Mouse (Mus musculus): ENCODE measurements around the gene Spag7.

- no peak for TF ChIP-seq CTCF (IDR thresholded peaks at IDR 0.05; ENCODE audit: low read depth, low read length)
- TF ChIP-seq POLR2A (IDR thresholded peaks at IDR 0.05; ENCODE audit: extremely low read depth, insufficient read depth, low read length), result no peak
Measured at GRCm38 (mm10) chr11:70658942-70659341, 10.3 kb downstream of the Spag7 start.

All from liver, adult 2 months (tissue).